Mouse (Mus musculus) adrenal gland, adult 8-10 months (tissue): ENCODE measurements at regions not wholly inside any gene's neighbourhood (a gene's known extent, or its start where the extent isn't known, plus 50 kb on each side); places are given as distances from the start of the nearest gene placed in this dataset.

Experiments used
- DNase-seq: peaks from one replicate; pipeline ENCODE4 v3.0.0; 2022

DNA sequence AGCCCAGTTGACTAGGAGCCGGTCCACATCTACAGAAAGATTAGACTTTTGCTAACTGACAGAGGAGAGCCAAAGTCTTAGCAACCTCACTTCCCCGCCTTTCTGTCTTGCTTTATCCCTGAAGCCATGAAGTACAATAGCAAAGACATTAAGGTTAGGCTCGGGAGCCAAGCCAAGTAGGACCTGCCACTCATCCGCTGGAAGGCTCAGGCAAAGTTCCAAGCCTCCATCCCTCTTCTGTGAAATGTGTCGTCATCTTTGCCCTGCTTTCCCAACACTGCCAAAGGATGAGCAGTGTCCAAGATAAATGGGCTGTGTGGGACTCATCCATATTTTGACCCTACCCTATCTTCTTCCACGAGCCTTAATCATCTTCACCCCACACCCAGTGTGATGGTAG, 250.6 kb upstream of the Cadm1 start:
- DNase-seq: peak; percentile 11

DNA sequence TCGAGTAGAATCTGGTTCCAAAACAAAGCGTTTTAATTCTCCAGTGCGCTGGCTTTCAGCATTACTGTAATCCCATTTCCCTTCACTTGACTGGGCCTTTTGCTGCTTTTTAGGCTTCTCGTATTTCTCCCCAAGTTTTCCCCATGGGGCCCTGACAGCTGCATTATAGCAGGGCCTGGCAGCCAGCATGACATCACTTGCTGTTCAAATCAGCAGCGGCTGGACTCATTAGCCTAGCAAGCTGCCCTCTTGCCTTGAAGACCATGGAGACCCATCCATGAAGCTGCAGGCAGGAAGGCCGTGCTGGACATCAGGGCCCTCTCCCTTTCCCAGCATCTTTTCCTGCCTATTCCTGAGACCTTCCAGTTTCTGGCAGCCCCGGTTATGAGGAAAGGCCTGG, 249.8 kb upstream of the Cadm1 start:
- DNase-seq: no peak

DNA sequence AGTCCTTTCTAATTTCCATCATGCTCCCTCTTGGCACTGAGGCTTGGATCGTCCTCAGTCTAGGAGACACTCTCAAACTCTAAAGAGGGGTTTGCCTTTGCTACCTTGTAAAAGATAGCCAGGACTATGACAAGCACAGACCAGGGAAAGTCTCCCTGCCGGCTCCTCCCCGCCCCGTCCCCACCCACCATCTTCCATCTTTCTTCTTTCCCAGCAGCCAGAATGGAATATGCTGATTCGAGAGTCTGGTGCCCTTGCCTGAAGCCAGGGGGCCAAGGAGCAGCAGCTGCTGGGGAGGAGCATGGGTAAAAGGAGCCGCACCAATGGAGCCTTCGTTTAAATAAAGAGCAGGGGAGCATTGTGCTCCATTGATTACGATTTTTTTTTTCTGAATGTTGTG, 249.4 kb upstream of the Cadm1 start:
- no peak for DNase-seq

DNA sequence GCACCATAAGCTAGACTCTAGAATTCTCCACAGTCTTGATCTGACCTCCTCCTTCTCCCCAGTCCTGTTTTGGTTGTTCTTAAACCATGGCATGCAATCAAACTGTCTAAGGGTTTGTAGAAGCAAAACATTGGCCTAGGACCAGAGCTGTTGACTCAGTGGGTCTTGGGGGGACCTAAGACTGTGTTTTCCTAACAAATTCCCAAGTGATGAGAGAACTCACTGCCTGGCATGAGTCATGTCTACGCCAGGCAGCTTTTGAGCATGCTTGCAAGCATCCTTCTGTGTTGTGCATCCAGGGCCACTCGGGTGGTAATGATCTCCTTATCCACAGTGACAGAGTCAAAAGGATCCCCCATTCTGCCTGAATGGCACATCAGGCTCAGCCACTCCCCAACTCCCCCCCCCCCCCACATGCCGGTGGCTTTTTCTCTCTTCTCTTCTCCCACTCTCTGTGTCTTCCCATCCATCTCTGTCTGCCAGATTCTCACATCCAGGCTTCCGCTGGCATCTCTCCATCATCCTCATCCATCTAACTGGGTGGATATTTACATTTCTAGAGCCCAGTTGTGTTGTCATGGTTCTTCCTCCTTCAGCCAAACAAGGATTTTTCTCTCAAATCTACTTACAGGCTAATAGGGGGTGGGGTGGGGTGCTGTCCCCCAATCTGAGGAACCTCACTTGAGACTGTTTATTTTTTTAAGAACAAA, 246.1 kb upstream of the Cadm1 start:
- DNase-seq: no peak

DNA sequence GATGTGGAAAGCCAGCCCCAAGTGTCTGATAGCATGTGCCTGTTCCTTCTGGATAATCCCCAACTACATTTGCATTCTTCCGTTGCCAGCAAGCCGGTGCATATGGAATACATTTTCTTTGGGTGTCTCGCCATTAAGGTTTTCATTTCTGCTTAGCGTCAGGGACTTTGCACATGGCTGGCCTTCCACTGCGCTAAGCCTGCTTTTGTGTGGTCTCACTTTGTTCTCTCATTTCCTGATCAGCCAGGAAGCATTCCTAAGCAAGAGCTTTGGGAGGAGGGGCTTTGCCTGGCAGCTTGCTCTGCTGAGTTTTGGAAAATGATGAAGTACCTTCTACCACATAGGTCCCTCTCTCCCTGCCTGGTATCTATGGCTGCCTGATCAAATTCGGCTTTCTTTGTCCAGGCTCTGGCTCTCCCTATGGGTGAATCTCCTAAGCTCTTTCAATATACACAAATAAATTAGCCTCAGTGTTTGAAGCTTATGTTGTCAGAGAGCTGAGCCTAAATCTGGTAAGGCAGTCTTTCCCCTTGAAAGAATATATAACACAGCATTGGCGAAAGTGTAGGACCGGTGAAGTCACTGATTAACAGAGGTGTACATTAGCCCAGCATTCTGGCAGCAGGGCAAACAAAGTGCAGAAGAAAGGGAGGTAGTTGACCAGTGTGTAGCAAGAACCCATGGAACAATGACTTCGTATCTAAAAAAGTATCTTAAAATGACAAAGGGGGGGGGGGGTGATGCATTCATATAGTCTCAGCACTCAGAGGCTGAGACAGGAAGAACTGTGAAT, 242.8 kb upstream of the Cadm1 start:
- DNase-seq: no peak

DNA sequence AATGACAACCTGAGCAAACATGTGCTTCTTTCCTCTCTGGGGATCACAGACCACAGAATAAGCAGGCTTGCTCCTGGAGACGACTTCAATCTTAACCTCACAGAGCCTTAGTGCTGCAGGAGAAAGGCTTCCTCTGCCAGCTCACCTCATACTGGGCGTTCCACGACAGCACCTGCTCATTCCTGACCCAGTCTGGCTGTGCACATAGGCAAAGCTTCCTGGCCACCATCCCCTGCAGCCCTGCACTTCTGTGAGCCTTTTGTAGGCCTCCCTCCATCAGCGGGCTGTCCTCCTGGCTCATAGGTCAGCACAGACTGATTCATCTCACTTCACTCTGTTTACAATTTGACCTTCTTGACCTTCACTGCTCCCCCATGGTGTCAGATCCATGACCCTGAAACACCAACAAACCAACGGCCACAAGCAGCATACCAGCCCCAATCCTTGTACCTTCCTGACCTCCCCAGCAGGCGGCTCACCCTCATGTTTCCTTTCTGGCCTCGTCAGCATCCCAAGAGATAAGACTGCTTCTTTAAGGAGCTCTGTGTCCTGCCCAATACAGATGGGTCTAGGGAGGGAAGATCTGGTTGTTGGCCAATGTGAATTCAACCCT, 241.3 kb upstream of the Cadm1 start:
- DNase-seq: no peak

DNA sequence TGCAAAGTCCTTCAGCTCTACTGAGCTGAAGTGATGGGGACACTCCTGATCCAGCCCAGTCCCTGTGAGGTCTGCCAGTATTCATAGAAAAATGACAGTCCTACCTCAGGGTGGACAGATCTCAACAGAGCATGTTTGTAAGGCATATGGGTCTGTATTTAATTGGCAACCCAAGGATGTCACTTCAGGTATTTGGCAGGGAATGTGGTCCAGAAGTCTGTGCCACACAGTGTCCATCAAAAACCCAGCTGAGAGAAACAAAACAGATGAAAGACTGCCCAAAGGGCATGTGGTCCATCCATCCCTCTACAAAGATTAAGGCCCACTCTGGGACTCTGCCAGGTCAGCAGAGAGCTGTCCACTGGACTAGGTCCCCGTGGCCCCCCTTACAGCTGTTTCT, 229.3 kb upstream of the Cadm1 start:
- no peak for DNase-seq

DNA sequence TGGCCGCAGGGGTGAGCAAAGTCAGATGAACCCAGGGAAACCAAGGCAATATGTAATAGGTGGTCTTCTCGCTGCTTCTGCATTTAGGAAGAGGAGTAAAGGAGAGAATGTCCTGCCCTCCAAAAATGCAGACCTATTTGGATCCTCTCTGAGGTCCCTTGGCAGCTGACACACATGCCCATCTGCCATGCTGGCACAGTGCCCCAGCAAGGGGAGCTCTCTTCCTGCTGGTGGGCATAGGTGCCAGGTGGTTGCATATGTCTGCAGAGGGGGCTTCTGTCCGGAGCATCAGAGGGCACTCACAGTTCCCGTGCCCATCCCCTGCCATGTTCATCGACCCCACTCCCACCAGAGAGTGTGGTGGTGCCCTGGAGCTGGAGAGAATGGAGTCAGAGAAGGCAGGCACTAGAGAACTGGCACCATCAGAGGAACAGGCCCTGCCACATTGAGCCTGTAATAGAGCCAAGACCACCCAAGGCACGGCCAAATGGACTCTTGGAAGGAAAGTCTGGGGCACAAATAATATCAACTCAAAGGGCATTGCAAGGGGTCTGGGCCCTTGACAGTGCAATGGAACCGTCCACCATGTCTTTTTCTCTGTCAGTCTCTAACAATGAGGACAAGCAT, 222.7 kb upstream of the Cadm1 start:
- DNase-seq: no peak

DNA sequence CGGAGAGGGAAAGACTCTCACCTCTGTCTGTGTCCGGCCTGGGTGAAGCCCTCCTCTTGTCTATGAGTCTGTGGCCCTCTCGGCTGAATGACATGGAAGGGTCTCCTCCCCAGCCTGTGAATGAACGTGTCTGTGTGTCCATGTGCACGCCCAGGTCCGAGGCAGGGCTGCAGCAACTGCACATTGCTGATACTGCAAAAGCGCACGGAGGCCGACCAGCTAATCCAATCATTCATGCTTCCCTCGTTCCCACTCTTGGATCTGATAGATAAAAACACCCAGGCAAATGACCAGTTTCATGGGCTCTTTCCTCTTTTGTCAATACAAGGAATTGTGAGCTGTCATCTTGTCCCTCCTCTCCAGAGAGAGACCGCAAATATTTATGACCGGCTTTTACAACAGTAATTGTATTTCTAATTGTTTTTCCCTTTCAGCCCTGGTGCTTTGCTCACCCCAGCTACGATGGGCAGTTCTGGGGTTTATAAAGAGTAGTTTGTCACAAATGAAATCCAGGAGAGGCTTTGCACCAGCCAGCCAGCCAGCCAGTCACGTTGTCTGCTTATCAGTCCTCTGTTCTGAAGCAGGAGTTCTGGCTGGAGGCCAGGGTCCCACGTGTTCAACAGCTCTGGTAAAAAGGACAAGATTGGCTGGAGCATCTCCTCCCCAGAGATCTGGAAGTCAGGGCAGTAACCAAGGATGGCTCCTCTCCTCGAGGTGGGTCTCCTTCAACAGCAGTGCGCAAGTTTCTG, 222.0 kb upstream of the Cadm1 start:
- peak; percentile 48 for DNase-seq

DNA sequence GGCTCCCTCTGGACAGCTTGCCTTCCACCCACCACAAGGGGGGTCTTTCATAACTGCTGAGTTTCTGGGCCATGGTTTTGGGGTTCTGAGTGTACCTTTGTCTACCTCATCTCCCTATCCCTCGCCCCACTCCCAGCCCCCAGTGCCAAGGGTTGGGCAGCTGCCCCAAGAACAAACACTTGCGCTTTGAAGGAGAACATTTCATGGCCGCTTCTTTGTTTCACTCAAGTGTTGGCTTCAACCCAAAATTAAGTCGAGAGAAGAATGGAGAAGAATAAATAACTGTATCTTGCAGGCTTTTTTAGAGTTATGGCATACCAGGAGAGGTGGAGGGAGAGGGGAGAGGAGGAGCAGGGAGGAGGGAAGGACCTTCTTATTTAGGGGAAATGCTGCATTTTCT, 216.5 kb upstream of the Cadm1 start:
- no peak for DNase-seq

DNA sequence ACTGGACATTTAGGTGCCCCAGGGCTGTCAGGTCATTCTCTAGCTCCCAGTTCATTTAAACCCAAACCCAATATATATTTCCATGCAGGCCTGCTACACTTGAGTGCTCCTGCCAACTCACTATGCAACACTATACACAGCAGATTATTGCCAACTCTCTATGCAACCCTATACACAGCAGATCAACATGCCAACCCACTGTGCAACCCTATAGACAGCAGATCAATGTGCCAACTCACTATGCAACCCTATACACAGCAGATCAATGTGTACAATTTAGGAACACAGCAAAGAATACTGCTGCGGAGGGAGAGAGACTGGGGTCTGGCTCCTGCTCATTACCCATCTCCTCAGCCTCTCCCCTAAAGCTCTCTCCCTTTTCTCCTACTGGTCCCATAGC, 215.7 kb upstream of the Cadm1 start:
- no peak for DNase-seq

DNA sequence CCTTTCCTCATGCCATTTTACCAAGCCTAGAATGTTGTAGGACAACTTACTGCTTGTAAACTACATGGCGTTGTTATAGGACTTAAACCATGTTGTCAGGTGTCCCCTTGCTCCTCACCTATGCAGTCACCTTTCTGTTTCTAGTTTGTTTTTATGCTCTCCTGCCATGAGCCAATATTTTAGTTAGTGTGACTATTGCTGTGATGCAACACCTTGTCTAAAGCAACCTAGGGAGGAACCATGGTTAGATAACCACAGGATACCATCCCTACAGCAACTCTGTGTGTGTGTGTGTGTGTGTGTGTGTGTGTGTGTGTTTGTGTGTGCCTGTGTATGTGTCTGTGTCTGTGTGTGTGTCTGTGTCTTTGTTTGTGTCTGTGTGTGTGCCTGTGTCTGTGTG, 209.6 kb upstream of the Cadm1 start:
- no peak for DNase-seq

DNA sequence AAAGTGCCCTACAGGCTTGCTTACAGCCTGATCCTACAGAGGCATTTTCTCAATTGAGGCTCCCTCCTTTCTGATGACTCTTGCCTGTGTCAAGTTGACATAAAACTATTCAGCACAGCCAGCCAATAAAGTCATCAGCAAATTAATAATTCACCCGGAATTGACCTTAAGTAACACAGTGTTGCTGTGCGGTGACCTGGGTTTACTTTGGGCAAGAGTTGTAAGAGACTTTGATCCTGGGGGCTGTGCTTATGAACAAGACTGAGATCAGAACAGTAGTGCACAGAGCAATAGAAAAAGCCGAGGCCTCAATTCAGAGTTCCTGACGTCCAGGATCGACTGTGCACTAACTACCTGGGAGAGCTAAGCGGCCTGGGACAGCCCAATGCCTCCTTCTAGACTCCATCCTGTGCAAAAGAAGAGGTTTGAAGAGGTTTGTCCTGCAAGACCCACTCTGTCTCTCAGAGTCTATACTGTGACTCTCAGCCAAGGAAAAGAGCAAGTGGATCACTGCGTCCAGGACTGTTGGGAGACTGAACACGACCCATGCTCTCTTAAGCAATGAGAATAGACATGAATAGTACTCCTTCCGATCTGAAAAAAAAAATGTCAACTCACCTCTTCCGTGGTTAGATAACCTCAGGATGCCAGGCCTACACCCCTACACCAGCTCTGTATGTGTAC, 208.7 kb upstream of the Cadm1 start:
- no peak for DNase-seq

DNA sequence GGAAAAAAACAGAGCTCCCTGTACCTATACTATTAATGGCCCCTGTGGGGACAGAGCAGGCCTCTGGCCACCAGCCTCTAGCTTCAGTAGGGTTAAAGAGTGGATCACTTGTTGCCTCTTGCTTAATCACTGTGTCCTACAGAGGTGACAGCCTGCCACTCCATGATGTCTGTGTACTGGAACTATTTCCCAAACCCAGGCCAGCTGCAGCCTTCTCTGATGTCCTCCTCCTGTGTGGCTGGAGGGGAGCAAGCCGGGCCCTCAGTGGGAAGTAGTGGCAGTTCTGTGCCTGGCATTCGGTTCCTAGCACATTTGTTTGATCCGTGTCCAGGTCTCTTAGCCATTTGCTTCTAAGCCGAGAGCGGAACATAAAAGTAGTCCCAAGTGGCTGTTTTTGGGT, 207.7 kb upstream of the Cadm1 start:
- DNase-seq: no peak

DNA sequence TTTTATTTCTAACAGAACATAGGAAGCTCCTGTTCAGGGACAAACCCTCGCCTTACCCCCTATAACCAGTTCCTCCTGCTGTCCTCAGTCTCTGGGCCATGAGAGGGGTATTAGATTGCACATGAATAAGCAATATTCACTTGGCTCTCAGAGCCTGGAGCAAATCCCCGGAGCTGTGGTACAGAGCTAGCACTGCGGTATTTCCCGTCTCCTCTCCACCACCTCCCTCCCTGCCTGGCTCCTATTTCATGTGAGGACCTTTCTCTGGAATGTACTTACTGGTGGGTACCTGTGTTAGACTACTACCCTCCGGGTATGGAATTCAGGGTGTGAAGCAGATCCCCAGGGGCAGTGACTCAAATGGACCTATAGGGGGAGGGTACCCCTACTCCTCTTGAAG, 206.9 kb upstream of the Cadm1 start:
- DNase-seq: no peak

DNA sequence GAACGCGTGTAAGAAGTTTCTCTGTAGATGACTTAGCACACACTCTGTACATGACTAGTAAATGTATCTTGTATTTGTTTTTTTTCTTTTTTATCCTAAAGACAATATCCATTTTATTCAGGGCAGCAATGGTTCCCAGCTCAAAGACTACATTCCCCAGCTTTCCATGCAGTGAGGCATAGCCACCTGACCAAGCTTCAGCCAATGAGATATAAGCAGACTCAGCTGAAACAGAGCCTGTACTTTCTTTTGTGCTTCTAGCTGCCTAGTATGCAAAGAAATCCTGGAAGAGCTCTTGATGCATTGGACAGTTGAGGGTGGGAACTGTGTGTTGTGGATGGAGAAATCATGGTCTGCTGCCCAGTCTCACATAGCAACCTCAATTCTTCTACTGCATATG, 202.4 kb upstream of the Cadm1 start:
- DNase-seq: no peak

DNA sequence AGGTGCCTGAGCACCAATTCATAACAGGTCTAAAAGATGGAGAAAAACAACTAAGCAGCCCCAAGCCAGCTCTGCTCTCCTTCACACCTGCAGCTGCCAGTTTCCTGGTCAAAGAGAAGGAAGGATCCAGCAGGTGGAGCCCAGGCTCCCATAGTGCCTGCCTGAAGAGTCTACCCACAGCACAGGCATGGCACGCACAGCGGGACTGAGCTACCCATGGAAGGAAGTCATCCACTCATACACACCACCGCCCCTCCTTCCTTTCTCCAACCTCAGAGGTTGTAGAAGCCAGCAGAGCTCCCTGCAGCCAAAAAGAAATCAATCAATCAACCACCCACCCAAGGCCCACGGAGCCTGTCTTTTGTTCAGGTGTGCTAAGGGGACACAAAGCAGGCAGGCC, 197.0 kb upstream of the Cadm1 start:
- DNase-seq: no peak

DNA sequence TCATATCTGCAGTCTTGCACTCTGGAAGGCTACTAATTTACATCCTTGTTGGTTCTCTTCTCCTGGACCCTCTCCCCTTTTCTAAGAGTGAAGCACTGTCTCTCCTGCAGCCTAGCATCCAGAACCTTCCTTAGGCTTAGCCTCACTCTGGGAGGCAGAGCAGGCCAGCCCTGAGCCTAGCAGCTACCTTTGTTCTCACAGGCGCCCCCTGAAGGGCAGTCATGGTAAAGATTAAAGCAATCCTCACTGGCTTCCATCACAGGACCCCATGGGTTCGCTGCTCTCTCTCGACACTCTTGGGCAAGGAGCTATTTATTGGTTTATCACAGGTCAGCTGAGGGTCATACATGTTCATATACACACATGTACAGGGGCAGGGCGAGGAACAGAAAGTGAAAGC, 191.8 kb upstream of the Cadm1 start:
- no peak for DNase-seq

DNA sequence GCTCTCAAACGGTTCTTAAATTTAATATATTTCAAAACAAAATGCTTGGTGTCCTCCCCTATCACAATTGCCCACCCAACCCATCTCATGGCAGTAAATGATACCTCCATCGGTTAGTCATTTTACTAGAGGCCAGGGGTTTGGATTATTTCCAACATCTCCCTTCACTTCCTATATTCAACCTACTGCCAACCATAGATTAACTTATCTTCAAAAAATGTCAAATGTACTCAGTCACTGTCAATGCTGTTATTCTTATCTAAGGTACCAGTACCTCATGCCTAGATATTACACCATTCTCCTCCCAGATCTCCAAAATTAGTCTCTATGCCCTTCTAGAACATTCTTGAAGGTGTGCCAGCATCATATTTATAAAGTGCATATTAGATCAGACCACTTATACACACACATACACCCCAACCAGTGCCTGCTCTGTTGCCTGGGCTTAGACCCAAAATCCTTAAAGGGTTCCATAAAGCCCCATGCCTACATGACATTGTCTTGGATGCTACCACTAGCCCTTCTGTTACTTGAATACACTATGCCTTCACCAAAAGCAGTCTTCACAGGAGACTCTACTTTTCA, 183.4 kb upstream of the Cadm1 start:
- DNase-seq: no peak

DNA sequence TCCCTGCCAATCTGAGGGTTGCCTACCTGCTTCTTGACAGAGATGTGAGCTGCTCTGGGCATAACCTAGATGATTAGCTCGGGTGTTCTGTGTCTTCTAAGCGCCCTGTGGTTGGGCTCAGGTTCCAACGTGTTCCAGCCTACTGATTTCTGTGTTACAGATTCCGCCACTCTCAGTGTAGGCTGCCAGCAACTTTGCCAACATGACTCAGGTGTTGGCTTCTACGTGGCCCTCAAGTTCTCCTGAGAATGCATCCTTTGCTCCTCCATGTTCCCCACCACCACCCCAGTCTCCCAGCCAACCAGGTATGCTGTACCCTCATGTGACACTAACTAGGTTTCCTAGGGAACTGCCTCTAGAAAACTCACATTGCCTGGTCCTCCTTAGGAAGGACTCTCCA, 179.7 kb upstream of the Cadm1 start:
- DNase-seq: no peak

DNA sequence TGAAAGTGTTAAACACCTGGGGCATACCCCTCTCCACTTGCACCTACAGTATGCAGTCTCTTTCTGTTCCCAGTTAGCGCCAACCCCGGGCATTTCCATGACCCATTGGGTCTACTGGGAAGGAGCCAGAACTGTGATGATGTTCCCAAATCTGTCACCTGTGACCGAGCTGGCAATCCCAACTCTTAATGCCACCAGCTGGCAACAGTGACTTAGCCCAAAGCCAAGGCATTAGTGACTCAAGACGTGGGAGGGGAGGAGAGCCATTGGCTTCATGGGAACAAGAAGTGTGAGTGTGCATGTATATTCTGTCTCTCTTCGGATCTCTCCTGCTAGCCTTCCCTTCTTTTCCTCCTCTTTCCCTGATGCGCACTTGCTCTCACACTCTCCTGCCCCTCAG, 178.9 kb upstream of the Cadm1 start:
- no peak for DNase-seq

DNA sequence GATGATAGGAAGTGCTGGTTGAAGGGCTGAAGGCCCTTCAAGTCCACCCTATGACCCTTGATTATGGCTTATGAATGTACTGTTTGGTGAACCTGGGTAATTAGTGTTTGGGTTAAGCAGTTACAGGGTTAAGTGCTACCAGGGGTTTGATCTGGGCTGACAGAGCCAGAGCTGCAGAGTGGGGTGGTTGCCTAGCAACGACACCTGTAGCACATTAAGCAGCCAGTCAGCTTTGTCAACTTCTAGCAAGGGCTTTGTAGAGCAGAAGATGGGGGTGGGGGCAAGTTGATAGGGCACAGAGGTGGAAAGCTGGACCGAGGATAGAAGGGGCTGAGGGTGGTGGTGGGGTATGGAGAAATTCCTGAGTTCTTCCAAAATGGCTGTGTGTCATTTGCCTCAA, 177.0 kb upstream of the Cadm1 start:
- no peak for DNase-seq
